Mouse (Mus musculus): ENCODE data around the gene Pde6d.

Pde6d gene

GRCm38 (mm10) chr1:86582451-86583096 is at the start of gene Pde6d, which contains the start of gene Cops7b:
Pde6d (minus strand) TSS chr1:86582629.
Cops7b (plus strand) TSS chr1:86582904.
- DNase-seq (ENCODE audit: low spot score): peak; percentile 93

GRCm38 (mm10) chr1:86630527-86630926 is 48.1 kb upstream of the Pde6d start:
- no peak for DNase-seq (ENCODE audit: low spot score)

- no peak for DNase-seq (ENCODE audit: low spot score)
Measured at GRCm38 (mm10) chr1:86629936-86630335, 47.5 kb upstream of the Pde6d start.

GRCm38 (mm10) chr1:86628270-86628669 is 45.8 kb upstream of the Pde6d start:
- no peak for DNase-seq (ENCODE audit: low spot score)

- no peak for DNase-seq (ENCODE audit: low spot score)
Measured at GRCm38 (mm10) chr1:86623001-86624000, 40.9 kb upstream of the Pde6d start.

GRCm38 (mm10) chr1:86622296-86622695 is 39.9 kb upstream of the Pde6d start:
- DNase-seq (ENCODE audit: low spot score): no peak

GRCm38 (mm10) chr1:86618454-86619125 is 36.2 kb upstream of the Pde6d start:
- DNase-seq (ENCODE audit: low spot score): no peak

- no peak for DNase-seq (ENCODE audit: low spot score)
Measured at GRCm38 (mm10) chr1:86614269-86614668, 31.8 kb upstream of the Pde6d start.

- no peak for DNase-seq (ENCODE audit: low spot score)
Measured at GRCm38 (mm10) chr1:86612081-86612480, 29.7 kb upstream of the Pde6d start.

- no peak for DNase-seq (ENCODE audit: low spot score)
Measured at GRCm38 (mm10) chr1:86610954-86611353, 28.5 kb upstream of the Pde6d start.

GRCm38 (mm10) chr1:86600117-86600516 is 17.7 kb upstream of the Pde6d start:
- no peak for DNase-seq (ENCODE audit: low spot score)

GRCm38 (mm10) chr1:86598516-86598915 is 16.1 kb upstream of the Pde6d start:
- no peak for DNase-seq (ENCODE audit: low spot score)

GRCm38 (mm10) chr1:86596512-86596911 is 14.1 kb upstream of the Pde6d start:
- DNase-seq (ENCODE audit: low spot score): no peak

- no peak for DNase-seq (ENCODE audit: low spot score)
Measured at GRCm38 (mm10) chr1:86595315-86595714, 12.9 kb upstream of the Pde6d start.

GRCm38 (mm10) chr1:86594539-86594938 is 12.1 kb upstream of the Pde6d start:
- no peak for DNase-seq (ENCODE audit: low spot score)

- peak; percentile 30 for DNase-seq (ENCODE audit: low spot score)
Measured at GRCm38 (mm10) chr1:86586992-86587391, 4.6 kb upstream of the Pde6d start.

- DNase-seq (ENCODE audit: low spot score): no peak
Measured at GRCm38 (mm10) chr1:86583709-86584108, 1.3 kb upstream of the Pde6d start.

GRCm38 (mm10) chr1:86581692-86582450 is 558 bp downstream of the Pde6d start:
- DNase-seq (ENCODE audit: low spot score): peak; percentile 15

GRCm38 (mm10) chr1:86580426-86580825 is 2.0 kb downstream of the Pde6d start:
- DNase-seq (ENCODE audit: low spot score): no peak

- no peak for DNase-seq (ENCODE audit: low spot score)
Measured at GRCm38 (mm10) chr1:86571941-86572340, 10.5 kb downstream of the Pde6d start.

GRCm38 (mm10) chr1:86571381-86571780 is 11.0 kb downstream of the Pde6d start:
- no peak for DNase-seq (ENCODE audit: low spot score)

All from ovary, adult 18-20 months (tissue).